Mouse (Mus musculus) induced T-regulatory cell, adult 2 months (primary cell): ENCODE measurements at regions not wholly inside any gene's neighbourhood (a gene's known extent, or its start where the extent isn't known, plus 50 kb on each side); places are given as distances from the start of the nearest gene placed in this dataset.
A peak's percentile ranks its signal among the peaks of the same experiment; 100 is the strongest.
"Not testable (repeated sequence)": the region's sequence is repeated elsewhere in the genome, so short reads cannot be mapped to it uniquely, and the experiment has no call there.

Experiments
- DNase-seq: peaks from one replicate; pipeline ENCODE4 v3.0.0-alpha.2; 2012; ENCODE audit warnings: low read depth

DNA sequence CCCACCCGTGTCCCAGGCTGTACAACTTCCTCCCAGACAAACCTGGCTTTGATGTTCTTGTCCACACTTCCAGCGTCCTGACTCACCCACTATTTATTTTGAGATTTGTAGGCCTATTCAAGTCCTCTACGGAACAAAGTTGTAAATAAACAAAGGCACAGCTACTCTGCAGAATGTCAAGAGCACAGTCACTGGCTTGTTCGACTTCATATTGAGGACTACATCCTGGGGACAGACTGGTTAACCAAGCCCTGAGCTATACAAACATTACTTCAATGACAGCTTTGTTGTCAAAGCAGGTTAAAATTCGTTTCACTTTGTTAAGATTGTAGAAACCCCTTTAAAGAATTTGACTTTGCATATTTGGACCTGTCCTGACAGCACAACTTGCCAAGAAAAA lies 190.3 kb upstream of the Ctso start:
- no peak for DNase-seq

DNA sequence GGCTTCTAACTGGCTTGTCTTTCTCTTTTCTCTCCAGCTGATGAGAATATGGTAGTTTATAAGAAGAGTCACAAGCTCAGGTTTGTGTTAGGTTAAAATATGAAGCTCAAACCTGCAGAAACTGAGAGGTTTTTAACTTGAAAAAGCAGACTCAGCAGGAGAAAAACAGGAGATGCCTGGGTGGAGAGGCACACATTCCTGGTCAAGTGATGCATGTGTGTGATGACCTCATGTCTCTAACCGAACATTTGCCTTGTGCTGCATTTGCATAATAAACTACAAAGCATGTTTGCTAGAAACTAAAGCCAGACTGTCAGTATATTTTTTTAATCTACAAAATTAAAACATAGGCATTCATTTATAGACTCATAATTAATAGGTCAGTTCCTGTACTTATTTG lies 182.2 kb upstream of the Ctso start:
- no peak for DNase-seq

DNA sequence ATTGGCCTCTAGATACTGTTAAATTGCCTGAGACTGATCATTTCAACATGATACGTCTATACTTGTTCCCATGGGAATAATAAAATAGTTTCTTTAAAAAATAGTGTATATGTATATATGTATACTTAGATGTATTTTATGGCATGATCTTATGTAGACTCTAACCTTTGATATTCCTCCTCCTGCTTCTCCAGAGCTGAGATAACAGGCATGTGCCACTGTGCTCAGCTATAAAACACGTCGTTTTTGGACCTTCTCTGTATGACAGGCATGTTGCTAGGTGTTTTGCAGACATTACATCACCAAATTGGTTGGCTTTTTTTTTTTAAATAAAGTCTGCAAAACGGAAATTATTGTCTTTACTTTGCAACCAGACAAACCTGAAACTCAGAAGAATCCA lies 179.4 kb upstream of the Ctso start:
- DNase-seq: no peak

DNA sequence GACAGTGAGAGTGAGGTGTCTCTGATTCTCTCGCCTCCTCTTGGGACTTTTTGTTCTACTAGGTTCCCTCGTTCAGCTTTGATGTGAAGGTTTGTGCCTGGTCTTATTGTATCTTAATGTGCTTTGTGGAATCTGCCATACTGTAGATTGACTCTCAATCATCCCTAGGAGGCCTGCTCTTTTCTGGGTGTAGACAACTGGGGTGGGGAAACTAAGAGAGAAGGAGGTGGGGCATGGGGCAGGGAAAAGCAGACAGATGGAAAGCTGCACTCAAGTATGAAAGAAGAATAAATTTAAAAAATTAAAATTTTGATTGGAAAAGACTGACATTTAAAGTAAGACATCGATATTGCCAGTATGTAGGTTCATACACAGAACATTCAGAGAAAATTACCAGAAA lies 172.0 kb upstream of the Ctso start:
- DNase-seq: no peak

DNA sequence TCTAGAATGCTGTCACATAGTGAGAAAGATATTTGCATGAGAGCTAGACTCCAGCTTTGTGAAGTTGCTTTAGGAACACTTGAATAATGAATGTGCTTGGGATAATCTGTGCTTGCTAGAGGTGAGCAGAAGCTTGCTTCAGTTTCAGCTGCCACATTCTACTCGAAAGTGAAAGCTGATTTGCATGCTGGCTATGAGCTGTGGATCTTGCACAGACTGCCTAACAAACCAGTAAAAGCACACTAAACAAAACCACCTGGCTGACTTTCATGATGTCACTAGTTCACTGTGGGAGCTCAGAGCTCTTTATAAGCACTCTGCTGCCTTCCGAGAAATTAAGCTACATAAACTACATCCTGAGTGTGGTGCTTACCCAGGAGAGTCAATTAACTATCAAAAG lies 171.5 kb upstream of the Ctso start:
- DNase-seq: peak; percentile 32

DNA sequence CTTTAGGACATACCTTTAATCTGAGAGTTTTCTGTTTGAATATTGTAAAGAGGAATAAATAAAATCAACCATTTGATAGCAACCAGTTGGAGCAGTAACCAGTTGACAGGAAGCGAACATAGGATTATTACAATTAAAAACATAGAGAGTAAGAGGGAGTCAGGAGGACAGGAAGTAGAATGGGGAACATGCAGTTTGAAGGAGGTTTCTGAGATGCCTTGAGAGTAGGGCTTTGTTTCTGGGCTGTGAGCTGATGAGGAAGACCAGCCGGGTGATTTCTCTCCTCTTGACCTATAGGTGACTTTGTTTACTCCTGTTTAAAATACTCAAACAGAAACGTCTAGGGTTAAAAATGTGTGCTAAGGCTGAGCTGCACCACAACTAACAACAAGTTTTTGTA lies 160.6 kb upstream of the Ctso start:
- DNase-seq: no peak

DNA sequence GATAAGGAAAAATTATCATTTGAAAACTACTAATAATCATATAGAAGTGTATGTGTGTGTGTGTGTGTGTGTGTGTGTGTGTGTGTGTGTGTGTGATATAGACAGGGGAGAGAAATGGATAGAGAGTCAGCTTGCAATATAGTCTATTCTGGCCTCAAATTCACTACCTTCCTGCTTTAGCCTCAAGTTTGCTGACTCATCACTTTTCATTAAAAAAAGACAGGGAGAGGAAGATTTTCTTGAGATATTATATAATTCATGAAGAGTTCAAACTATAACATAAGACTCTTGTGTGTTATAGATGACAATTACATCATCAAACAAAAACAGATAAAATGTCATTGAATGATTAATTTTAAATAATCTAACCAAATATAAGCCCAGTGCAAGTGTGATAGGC lies 159.4 kb upstream of the Ctso start:
- no peak for DNase-seq

DNA sequence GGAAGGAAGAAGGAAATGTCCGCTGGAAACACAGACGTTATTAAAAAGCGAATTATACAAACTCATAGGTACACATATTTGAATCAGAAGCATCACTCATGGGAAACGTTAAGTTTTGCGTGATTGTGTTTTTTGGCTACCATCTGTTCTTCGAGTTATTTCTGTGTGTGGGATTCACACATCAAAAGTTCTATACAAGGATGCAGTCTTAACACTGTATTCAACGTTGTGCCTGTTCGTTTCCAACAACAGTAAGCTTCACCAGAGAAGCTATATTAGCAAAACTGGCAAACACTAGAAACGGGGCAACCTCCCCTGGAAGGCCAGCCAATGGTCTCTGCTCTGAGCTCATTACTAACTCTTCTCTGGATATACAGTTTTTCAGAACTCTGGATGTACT lies 150.3 kb upstream of the Ctso start:
- no peak for DNase-seq

DNA sequence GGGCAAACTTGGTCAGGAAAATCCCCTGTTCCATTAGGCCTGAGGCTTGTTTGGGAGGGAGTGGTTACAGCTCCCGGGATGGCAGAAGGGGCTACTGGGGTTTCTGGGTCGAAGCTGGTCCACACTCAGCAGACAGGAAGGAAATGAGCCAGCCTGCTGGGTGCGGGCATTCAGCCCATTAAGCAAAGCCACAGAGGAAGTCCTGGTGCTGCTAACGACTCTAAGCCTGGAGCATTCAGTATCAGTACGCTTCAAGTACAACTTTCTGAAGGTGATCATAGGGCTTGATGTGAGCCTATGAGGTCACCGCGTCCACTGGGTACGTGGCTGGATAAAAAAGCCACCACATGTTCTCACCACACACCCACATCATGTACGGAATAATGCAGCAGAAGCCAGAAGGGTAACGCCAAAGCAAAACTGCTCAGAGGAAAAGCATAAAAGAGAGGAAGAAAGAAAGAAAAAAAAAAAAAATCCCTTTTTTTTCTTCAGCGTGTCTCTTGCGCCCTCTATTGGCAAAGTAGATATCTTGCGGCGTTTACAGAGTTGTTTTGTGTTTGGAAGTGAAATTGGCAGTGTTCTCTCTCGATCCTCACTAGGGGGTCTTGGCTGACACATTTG lies 149.4 kb upstream of the Ctso start:
- peak; percentile 43 for DNase-seq

DNA sequence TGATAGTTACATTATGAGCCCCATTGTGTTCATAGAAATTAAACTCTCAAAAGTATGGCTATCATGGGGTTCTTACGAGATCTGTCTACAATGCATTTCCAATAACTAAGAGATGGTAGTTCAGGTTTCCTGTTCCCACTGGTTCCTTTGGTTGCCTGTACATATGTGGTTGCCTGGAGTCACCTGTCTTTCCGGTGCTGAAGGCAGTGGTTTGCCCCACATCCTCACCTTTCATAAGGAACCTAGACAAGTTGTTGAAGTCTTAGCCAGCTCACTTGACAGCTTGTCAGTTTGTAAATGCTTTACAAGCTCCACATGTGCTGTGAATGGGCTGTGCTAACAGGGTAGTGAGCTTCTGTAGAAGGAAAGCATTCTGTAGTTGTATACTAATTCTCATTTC lies 143.5 kb upstream of the Ctso start:
- DNase-seq: no peak

DNA sequence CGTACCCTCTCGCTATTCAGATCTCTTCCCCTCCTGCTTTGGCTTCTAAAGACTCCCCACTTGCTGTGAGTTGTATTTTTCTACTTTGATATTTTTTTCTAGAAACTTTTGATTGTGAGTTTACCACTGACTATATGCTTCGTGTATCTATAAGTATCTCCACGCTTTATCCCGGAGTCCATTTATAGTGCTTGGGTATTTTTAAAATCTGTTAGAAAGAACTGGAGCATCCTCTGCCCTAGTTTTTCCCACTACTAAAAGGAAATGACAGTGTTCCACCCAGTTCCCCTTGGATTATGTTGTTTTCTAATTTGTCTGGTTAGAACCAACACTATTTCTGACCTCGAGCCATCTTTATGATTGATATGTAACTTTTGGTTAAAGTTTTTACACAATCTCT lies 142.7 kb upstream of the Ctso start:
- DNase-seq: no peak

DNA sequence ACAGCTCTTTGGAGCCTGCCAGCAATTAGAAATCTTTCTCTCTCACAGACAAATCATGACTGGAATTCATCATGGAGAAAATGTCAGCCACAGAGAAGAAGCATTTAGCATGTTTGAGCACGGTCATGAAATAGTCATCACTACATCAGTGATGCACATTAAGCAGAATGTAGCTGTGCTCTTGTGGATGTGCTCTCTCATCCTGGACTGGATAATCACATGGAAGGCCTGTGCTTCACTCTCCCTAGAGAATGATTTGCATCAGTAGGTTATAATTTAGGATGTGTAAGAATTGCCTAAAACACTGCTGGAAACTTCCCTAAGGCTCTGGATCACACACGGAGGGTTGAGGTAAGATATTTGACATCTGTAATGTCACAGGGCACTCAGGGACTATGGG lies 130.3 kb upstream of the Ctso start:
- DNase-seq: no peak

DNA sequence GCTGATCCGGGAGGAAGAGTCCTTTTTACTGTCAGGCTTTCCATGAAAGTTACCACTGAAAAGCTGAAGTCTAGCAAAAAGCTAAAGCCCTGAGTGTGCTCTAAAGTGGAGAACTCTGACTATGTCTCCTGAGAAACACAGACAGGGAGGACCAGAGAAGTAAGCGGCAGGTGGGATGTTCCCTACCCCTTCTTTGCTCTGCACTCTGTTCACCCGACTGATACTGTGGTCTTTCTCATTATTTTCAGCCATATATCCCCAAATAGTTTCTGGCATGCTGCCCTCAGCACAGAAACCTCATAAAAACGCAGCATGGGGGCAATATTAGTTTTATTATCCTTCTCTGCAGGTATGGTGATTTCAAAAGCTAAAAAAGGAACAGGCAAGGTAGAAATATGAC lies 126.7 kb upstream of the Ctso start:
- DNase-seq: no peak

DNA sequence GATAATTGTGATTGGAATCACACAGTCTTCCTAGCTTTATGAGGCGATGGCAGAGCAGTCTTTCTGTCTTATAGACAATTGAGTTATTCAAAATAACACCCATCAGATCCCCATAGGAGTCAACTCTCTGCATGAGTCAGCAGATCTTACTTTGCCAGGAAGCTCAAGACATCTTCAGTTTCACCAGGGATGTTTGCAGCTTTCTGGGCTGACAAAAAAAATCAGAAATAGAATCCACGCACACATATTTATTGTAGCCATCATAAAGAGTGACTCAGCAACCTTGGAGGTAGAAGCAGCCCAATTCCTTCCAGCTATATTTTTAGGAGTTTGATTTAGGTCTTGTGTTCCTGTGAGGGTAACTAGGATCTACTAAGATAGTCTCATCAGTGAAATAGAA lies 122.8 kb upstream of the Ctso start:
- DNase-seq: no peak

DNA sequence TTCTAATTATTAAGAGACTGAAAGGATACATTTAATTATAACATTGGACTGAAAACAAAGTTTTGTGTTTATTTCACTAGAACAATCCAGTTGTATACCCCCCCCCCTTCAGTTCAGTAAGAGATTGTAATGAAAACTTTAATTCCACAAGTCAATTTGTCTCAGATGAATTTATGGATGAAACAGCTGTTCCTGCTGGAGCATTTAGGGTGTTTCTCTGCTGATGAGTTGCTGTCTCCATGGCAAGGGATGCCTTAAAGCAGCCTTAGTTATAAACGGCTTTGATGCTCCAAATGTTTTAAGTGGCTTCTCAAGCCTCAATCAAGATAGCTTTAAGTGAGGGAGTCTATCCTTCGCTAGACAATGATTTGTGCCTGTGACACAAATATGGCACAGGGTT lies 112.1 kb upstream of the Ctso start:
- no peak for DNase-seq

DNA sequence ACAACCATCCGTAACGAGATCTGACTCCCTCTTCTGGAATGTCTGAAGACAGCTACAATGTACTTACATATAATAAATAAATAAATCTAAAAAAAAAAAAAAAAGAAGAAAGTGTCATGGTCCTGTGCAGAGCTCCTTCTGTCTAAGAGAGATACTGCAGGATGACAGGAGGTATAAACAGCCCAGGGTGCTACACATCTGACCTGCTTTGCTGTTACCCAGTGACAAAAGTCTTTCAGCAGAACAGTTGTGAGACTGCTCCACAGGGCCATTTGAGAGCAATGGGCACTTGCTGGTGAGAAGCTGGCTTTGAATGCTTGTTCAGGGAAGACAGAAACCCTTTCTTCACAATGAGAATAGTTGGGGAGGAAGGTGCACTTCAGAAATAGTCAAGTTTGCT lies 102.9 kb upstream of the Ctso start:
- DNase-seq: no peak

DNA sequence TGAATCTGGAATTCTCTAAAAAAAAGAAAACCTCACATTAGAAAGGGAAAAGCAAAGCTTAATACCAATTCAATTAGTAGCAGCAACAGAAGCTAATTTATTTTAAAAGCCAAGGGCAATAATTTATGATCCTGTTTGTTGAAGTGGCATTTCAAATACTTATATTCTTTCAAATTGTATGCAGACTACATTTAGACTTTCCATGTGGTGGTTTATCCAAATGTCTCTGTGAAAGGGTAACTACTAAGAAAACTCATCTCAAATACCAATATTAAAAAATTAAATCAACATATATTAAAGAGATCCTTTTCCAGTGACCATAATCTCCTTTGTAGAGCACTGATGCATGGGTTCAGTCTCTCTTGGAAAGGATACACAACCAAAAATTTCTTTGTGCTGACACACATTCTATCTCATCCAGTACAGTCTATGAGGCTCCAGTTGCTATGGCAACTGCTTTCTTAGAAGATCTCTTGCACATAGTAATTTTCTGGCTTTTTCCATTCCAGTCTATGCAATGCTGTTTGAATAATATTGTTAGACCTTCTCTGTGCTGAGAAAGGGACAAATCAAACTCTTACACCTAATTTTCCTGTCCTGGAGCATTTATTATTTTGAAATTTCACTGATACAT lies 102.3 kb upstream of the Ctso start:
- no peak for DNase-seq

DNA sequence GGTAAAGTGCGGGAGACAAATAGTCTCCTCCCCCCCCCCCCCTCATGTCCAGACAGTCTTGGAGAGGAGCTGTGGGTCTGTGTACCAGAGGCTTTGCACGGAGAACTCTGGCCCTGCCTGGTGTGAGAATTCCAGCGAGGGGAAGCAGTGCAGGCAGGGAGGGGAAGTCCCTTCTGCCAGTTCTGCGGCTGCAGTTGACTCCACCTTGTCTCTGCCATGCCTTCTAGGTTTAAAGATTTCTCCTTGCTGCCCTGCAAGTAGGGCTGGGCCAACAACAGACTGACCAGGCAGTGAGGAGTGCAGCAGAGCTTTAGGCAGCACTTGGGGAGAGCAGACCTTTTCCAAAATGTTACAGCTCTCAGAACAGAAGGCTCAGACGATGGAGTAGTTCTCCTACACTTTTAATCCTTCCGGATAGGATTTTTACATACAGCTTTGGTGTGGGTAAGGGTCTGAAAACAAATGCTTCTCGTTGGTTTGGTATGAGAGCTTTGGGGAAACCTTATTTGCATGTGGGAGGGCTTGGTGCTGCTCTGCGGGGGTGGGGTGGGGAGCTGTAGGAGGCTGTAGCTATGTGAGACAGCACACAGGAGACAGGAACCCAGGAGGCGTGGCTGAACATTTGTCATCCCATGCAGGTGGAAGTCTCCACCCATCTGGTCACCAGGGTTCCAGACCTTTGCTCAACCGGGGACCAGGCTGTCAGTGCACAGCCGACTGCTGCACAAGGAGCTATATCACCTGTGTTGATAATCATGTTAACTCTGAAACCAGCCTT lies 96.8 kb upstream of the Ctso start:
- no peak for DNase-seq

DNA sequence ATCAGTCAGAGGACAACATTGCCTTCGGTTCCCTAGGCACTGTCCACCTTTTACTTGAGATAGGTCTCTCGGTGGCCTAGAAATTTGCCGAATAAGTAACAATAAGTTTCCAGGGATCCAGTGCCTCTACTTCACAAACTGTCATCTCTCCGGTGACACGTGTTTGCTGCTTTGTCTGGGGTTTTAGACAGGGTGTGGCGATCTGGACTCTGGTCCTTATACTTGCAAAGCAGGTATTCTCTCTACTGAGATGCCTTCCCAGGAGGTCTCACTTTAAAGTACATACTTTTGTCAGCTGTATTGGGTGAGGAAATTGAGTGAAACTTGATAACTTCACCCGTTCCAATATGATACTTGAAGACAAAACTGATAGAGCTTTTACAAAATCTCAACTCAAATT lies 95.9 kb upstream of the Ctso start:
- no peak for DNase-seq

DNA sequence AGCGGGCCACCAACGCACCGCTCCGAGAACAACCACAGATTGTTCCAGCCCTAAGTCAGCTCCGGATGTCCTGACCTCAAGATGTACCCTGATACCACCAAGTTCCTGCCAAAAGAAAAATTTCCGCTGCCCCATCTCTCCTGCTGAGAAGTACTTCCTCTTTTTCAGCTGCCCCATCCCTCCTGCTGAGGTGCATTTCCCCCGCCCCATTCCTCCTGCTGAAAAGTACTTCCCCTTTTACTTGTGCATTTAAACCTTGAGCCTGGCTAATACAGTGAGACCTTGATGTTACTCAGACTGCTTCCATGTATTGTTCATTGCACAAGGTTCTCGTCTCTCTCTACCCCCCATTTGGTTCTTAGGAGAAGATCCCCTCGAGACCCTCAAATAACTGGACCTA lies 94.3 kb upstream of the Ctso start:
- DNase-seq: not testable (repeated sequence)

DNA sequence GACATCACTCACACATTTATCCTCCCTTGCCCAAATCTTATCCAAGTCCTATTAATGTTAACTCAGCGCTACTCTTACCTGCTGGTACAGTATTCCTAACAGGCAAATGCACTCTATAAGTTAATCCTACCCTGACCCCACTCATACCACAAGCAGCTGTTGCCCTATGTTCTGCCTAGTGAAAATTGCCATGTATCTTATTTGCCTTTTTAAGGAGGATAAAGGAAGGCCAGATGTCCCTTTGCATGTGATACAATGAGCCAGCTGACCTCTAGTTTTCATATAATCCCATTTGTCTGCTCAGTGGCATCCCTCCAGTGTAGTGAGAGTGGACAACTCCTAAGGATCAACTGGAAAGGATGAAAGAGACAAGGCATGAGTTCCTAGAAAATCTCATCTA lies 67.9 kb upstream of the Ctso start:
- no peak for DNase-seq
